Mouse (Mus musculus) heart, postnatal 36 days (tissue): ENCODE data around the gene Srrt. TPM values are rescaled to one million over a fixed set of nuclear protein-coding genes. Genes with fewer than 3 reads are reported as not detected.
"Not testable (repeated sequence)": the region's sequence is repeated elsewhere in the genome, so short reads cannot be mapped to it uniquely, and the experiment has no call there.

ENCODE experiments used
- DNase-seq, 2 experiments: peaks; one replicate each; pipeline ENCODE4 v3.0.0; 2021 to 2022
- intact Hi-C: fragments of 180-260 bp; cut with DNase I; formaldehyde crosslinking; loops from one replicate; pipeline ENCODE4 v1.15.1; 2025
- microRNA-seq, 2 experiments: library from miRNA; unstranded; fragments of <30 nt; microRNA quantifications; one replicate each; pipeline ENCODE4 v1.2.0; 2021; ENCODE audit warnings: borderline number of aligned reads in 2 of 2
- total RNA-seq, 2 experiments: library from RNA; stranded (reverse); gene quantifications; 2 replicates each; pipeline ENCODE4 v1.2.3; 2021

Gene Srrt
- total RNA-seq, 2 experiments from 2014 or later: 58.3 to 62.6 TPM

- DNase-seq: peak in 1 of 2 experiments; percentile 64
Measured at GRCm38 (mm10) chr5:137285045-137285444, 22.4 kb downstream of the Srrt start.

GRCm38 (mm10) chr5:137284411-137284810, 23.1 kb downstream of the Srrt start:
- DNase-seq, intact Hi-C loops: not testable (repeated sequence)

More at GRCm38 (mm10) chr5:137285045-137285444, 22.4 kb downstream of the Srrt start:
- intact Hi-C loops: loop anchor here (5.0 kb wide), 1 partner anchor 253 kb away; no protein-coding TSS in a partner anchor

GRCm38 (mm10) chr5:137277360-137278342, 29.8 kb downstream of the Srrt start:
- DNase-seq: no peak
- intact Hi-C loops: no loop called here

GRCm38 (mm10) chr5:137268131-137268910, 39.2 kb downstream of the Srrt start:
- intact Hi-C loops: no loop called here
- DNase-seq: peak in 1 of 2 experiments; percentile 37

GRCm38 (mm10) chr5:137264787-137265186, 42.7 kb downstream of the Srrt start:
- intact Hi-C loops: no loop called here
- DNase-seq: no peak

GRCm38 (mm10) chr5:137263897-137264720, 43.4 kb downstream of the Srrt start:
- intact Hi-C loops: no loop called here
- no peak for DNase-seq

Small RNA genes lying within 50 kb of the gene (microRNA-seq; reads per million reads assigned to microRNA genes)
- 0 to 2.0 reads per million in 2 experiments for gene Mir7036
- 0 reads per million in 2 experiments for gene Mir8116

Other genes with a start within 250 kb of the Srrt start
- 10 to 100 TPM; 28.1 to 42.8 TPM for gene Serpine1, start 235.4 kb downstream of the Srrt start, total RNA-seq
- gene Trim56, start 191.5 kb downstream of the Srrt start, total RNA-seq: 10 to 100 TPM; 19.9 to 23.0 TPM
- not detected for gene Muc3, start 158.4 kb downstream of the Srrt start, total RNA-seq
- under 1 TPM in 1 of 2 experiments, not detected in 1; 0.36 TPM for gene Muc3a, start 95.3 kb downstream of the Srrt start, total RNA-seq
- 1 to 10 TPM; 2.9 to 3.1 TPM for gene Ache, start 20.2 kb downstream of the Srrt start, total RNA-seq
- 1 to 10 TPM; 8.5 to 9.0 TPM for gene Ufsp1, start 13.0 kb downstream of the Srrt start, total RNA-seq
- gene Trip6, start 6.7 kb upstream of the Srrt start, total RNA-seq: 10 to 100 TPM; 11.1 to 14.3 TPM
- 1 to 10 TPM; 2.0 to 3.6 TPM for gene Slc12a9, start 25.9 kb upstream of the Srrt start, total RNA-seq
- 10 to 100 TPM; 55.6 to 64.8 TPM for gene Ephb4, start 42.4 kb upstream of the Srrt start, total RNA-seq
- not detected for gene Zan, start 169.4 kb upstream of the Srrt start, total RNA-seq
- 10 to 100 TPM; 13.1 to 14.1 TPM for gene Pop7, start 194.8 kb upstream of the Srrt start, total RNA-seq
- gene Gigyf1, start 210.9 kb upstream of the Srrt start, total RNA-seq: 10 to 100 TPM; 29.5 to 35.4 TPM
- not detected for gene Epo, start 225.6 kb upstream of the Srrt start, total RNA-seq
- gene Gnb2, start 225.8 kb upstream of the Srrt start, total RNA-seq: 100 to 1,000 TPM; 245 to 248 TPM
- gene Actl6b, start 245.8 kb upstream of the Srrt start, total RNA-seq: not detected